Mouse (Mus musculus) embryonic facial prominence, embryonic 15.5 days (tissue): ENCODE measurements around the gene Lrp5. TPM values are rescaled to one million over a fixed set of nuclear protein-coding genes. Genes with fewer than 3 reads are reported as not detected.
"Not testable (repeated sequence)": the region's sequence is repeated elsewhere in the genome, so short reads cannot be mapped to it uniquely, and the experiment has no call there.

Experiments used
- ATAC-seq: fragments of 200-750 bp; cut with Nextera tagmentation; 2 replicates; pipeline ENCODE4 v1.8.0; 2017; ENCODE audit warnings: low read depth, moderate TSS enrichment; ENCODE audit not compliant: insufficient number of reproducible peaks, low FRiP score, low TSS enrichment
- H3K27ac ChIP-seq: fragments of 300-500 bp; sonication (generic); replicated peaks from 2 replicates; pipeline ENCODE4 v1.5.1; 2015; ENCODE audit warnings: mild to moderate bottlenecking, inconsistent platforms
- H3K27me3 ChIP-seq: fragments of 300-500 bp; sonication (generic); 2 replicates; pipeline ENCODE4 v1.6.1; 2015; ENCODE audit warnings: inconsistent platforms
- H3K36me3 ChIP-seq: fragments of 300-500 bp; sonication (generic); 2 replicates; pipeline ENCODE4 v1.6.1; 2015; ENCODE audit warnings: mild to moderate bottlenecking, inconsistent platforms
- H3K4me1 ChIP-seq: fragments of 300-500 bp; sonication (generic); 2 replicates; pipeline ENCODE4 v1.6.1; 2015; ENCODE audit warnings: inconsistent platforms
- H3K4me2 ChIP-seq: fragments of 300-500 bp; sonication (generic); replicated peaks from 2 replicates; pipeline ENCODE4 v1.6.1; 2015; ENCODE audit warnings: mild to moderate bottlenecking, inconsistent platforms
- H3K4me3 ChIP-seq: fragments of 300-500 bp; sonication (generic); replicated peaks from 2 replicates; pipeline ENCODE4 v1.5.1; 2015; ENCODE audit warnings: mild to moderate bottlenecking, inconsistent platforms
- H3K9ac ChIP-seq: fragments of 300-500 bp; sonication (generic); 2 replicates; pipeline ENCODE4 v1.6.1; 2015; ENCODE audit warnings: inconsistent platforms
- H3K9me3 ChIP-seq: fragments of 300-500 bp; sonication (generic); replicated peaks from 2 replicates; pipeline ENCODE4 v1.6.1; 2016; ENCODE audit warnings: inconsistent platforms
- WGBS: fragments of 180-500 bp; shearing (Covaris S2); methylation state at CpG from one replicate; pipeline ENCODE4 v1.1.7; 2015; 5-methylcytosine and 5-hydroxymethylcytosine counted together
- polyA plus RNA-seq: library from polyadenylated mRNA; unstranded; fragments of >200 nt; fragmentation: Nextera tagmentation; extraction: Ambion mirVana; gene quantifications from 2 replicates; pipeline ENCODE4 v1.2.1, GENCODE M21; 2015

Lrp5 gene
- polyA plus RNA-seq, 1 experiment from 2014 or later = 8.6 TPM

- Histone ChIP-seq H3K4me1 (no peaks in the 10 kb centered on the region), H3K4me3 (no peak overlapping the region), H3K27me3 (no peaks in the 10 kb centered on the region), H3K4me2 (no peak overlapping the region), H3K36me3 (peaks cover 90% of the 10 kb centered on the region), H3K9me3 (no peaks in the 10 kb centered on the region), H3K9ac (no peak overlapping the region), H3K27ac (no peak overlapping the region)
- WGBS = 86% methylated on average over 8 of the region's 8 CpGs
- ATAC-seq = peak; percentile 26; the same call in 1 of the 2 replicates
These were observed 74.6 kb downstream of the Lrp5 start for GRCm38 (mm10) chr19:3611730-3612129.

- Histone ChIP-seq H3K4me3 (no peak overlapping the region), H3K4me2 (no peak overlapping the region), H3K9ac (no peak overlapping the region), H3K27me3 (no peaks in the 10 kb centered on the region), H3K4me1 (no peaks in the 10 kb centered on the region), H3K36me3 (peaks cover 89% of the 10 kb centered on the region), H3K9me3 (no peaks in the 10 kb centered on the region), H3K27ac (no peak overlapping the region; the same call in 1 of the 2 replicates)
- ATAC-seq = no peak
- WGBS = 94% methylated on average over 2 of the region's 2 CpGs
These were observed 75.5 kb downstream of the Lrp5 start for GRCm38 (mm10) chr19:3610886-3611285.

GRCm38 (mm10) chr19:3609826-3610225, 76.5 kb downstream of the Lrp5 start:
- Histone ChIP-seq H3K36me3 (peaks cover 89% of the 10 kb centered on the region), H3K9me3 (no peaks in the 10 kb centered on the region), H3K27me3 (no peaks in the 10 kb centered on the region), H3K4me2 (no peak overlapping the region), H3K9ac (no peak overlapping the region), H3K27ac (0 out of 2 replicates have a peak overlapping the region, but pooled peaks have one; percentile 14), H3K4me3 (no peak overlapping the region), H3K4me1 (no peaks in the 10 kb centered on the region)
- 84% methylated on average over 10 of the region's 10 CpGs for WGBS
- no peak for ATAC-seq

GRCm38 (mm10) chr19:3594316-3594715, 92.0 kb downstream of the Lrp5 start:
- peaks cover 92% of the 10 kb centered on the region for H3K36me3 ChIP-seq
- H3K27ac ChIP-seq = no peak overlapping the region
- ATAC-seq = no peak
- H3K4me3 ChIP-seq = no peak overlapping the region
- no peaks in the 10 kb centered on the region for H3K4me1 ChIP-seq
- WGBS = 89% methylated on average over 5 of the region's 5 CpGs
- H3K27me3 ChIP-seq = no peaks in the 10 kb centered on the region
- H3K4me2 ChIP-seq = no peak overlapping the region
- H3K9ac ChIP-seq = no peak overlapping the region
- H3K9me3 ChIP-seq = no peaks in the 10 kb centered on the region

- Histone ChIP-seq H3K36me3 (peaks cover 93% of the 10 kb centered on the region), H3K4me2 (no peak overlapping the region), H3K4me1 (no peaks in the 10 kb centered on the region), H3K9me3 (no peaks in the 10 kb centered on the region), H3K9ac (no peak overlapping the region), H3K27me3 (no peaks in the 10 kb centered on the region), H3K27ac (no peak overlapping the region), H3K4me3 (no peak overlapping the region)
- ATAC-seq = no peak
- WGBS = 86% methylated on average over 7 of the region's 7 CpGs
These were observed 92.8 kb downstream of the Lrp5 start for GRCm38 (mm10) chr19:3593379-3594055.

- no peak overlapping the region for H3K9ac ChIP-seq
- no peak overlapping the region for H3K27ac ChIP-seq
- H3K4me2 ChIP-seq = no peak overlapping the region
- no peaks in the 10 kb centered on the region for H3K27me3 ChIP-seq
- no peak overlapping the region for H3K4me3 ChIP-seq
- H3K36me3 ChIP-seq = peaks cover 93% of the 10 kb centered on the region
- no peaks in the 10 kb centered on the region for H3K9me3 ChIP-seq
- H3K4me1 ChIP-seq = no peaks in the 10 kb centered on the region
- 92% methylated on average over 4 of the region's 4 CpGs for WGBS
- no peak for ATAC-seq
These were observed 96.4 kb downstream of the Lrp5 start for GRCm38 (mm10) chr19:3589968-3590367.

- H3K27me3 ChIP-seq = no peaks in the 10 kb centered on the region
- no peaks in the 10 kb centered on the region for H3K9me3 ChIP-seq
- H3K9ac ChIP-seq = no peak overlapping the region
- H3K4me3 ChIP-seq = no peak overlapping the region
- WGBS = 86% methylated on average over 5 of the region's 5 CpGs
- H3K4me1 ChIP-seq = no peaks in the 10 kb centered on the region
- ATAC-seq = no peak
- no peak overlapping the region for H3K4me2 ChIP-seq
- peaks cover 93% of the 10 kb centered on the region for H3K36me3 ChIP-seq
- no peak overlapping the region for H3K27ac ChIP-seq
These were observed 96.8 kb downstream of the Lrp5 start for GRCm38 (mm10) chr19:3589547-3589946.

- H3K9ac ChIP-seq, H3K4me1 ChIP-seq, H3K4me3 ChIP-seq, H3K4me2 ChIP-seq, H3K27ac ChIP-seq, H3K9me3 ChIP-seq, H3K27me3 ChIP-seq, ATAC-seq: not testable (repeated sequence)
- H3K36me3 ChIP-seq = peaks cover 93% of the 10 kb centered on the region
- 93% methylated on average over 5 of the region's 5 CpGs for WGBS
These were observed 98.6 kb downstream of the Lrp5 start for GRCm38 (mm10) chr19:3587729-3588128.

GRCm38 (mm10) chr19:3586540-3586939, 99.8 kb downstream of the Lrp5 start:
- no peak overlapping the region for H3K9ac ChIP-seq
- H3K4me1 ChIP-seq = 0 out of 2 replicates have a peak, but pooled peaks cover 2% of the 10 kb centered on the region
- peaks cover 82% of the 10 kb centered on the region for H3K36me3 ChIP-seq
- H3K4me3 ChIP-seq = no peak overlapping the region
- no peak overlapping the region for H3K27ac ChIP-seq
- no peaks in the 10 kb centered on the region for H3K27me3 ChIP-seq
- H3K9me3 ChIP-seq = no peaks in the 10 kb centered on the region
- 26% methylated on average over 1 of the region's 1 CpGs for WGBS
- H3K4me2 ChIP-seq = no peak overlapping the region
- ATAC-seq = no peak

GRCm38 (mm10) chr19:3586026-3586425, 100.3 kb downstream of the Lrp5 start:
- Histone ChIP-seq H3K27me3 (no peaks in the 10 kb centered on the region), H3K4me2 (no peak overlapping the region), H3K27ac (no peak overlapping the region), H3K9ac (no peak overlapping the region), H3K9me3 (no peaks in the 10 kb centered on the region), H3K4me3 (no peak overlapping the region), H3K4me1 (0 out of 2 replicates have a peak, but pooled peaks cover 4% of the 10 kb centered on the region), H3K36me3 (peaks cover 76% of the 10 kb centered on the region)
- 90% methylated on average over 9 of the region's 9 CpGs for WGBS
- ATAC-seq = no peak

- Histone ChIP-seq H3K27ac (no peak overlapping the region), H3K9ac (no peak overlapping the region), H3K4me3 (no peak overlapping the region), H3K36me3 (peaks cover 33% of the 10 kb centered on the region), H3K4me2 (no peak overlapping the region), H3K9me3 (no peaks in the 10 kb centered on the region), H3K27me3 (no peaks in the 10 kb centered on the region), H3K4me1 (peaks cover 6% of the 10 kb centered on the region; the same call in 1 of the 2 replicates)
- no peak for ATAC-seq
- WGBS = 20% methylated on average over 7 of the region's 7 CpGs
These were observed 105.0 kb downstream of the Lrp5 start for GRCm38 (mm10) chr19:3581326-3581725.

GRCm38 (mm10) chr19:3577911-3578290, 108.5 kb downstream of the Lrp5 start:
- Histone ChIP-seq H3K36me3 (0 out of 2 replicates have a peak, but pooled peaks cover under 1% of the 10 kb centered on the region), H3K4me3 (no peak overlapping the region), H3K27me3 (no peaks in the 10 kb centered on the region), H3K9ac (no peak overlapping the region), H3K9me3 (no peaks in the 10 kb centered on the region), H3K4me2 (no peak overlapping the region), H3K27ac (no peak overlapping the region), H3K4me1 (peaks cover 22% of the 10 kb centered on the region)
- ATAC-seq = no peak
